Mouse (Mus musculus) cortical plate, adult 2 months (tissue): ENCODE measurements around the gene Ror1.

Experiments
- CTCF ChIP-seq: fragments of 200-500 bp; IDR thresholded peaks from 2 replicates; pipeline ENCODE4 v1.5.1; 2011; ENCODE audit warnings: mild to moderate bottlenecking, control low read depth, low read length; ENCODE audit not compliant: insufficient read depth; ENCODE audit errors: extremely low read depth
- POLR2A ChIP-seq: fragments of 200-500 bp; IDR thresholded peaks from 2 replicates; pipeline ENCODE4 v1.6.1; 2011; ENCODE audit warnings: mild to moderate bottlenecking, low read length, control low read depth; ENCODE audit not compliant: insufficient read depth; ENCODE audit errors: extremely low read depth

DNA sequence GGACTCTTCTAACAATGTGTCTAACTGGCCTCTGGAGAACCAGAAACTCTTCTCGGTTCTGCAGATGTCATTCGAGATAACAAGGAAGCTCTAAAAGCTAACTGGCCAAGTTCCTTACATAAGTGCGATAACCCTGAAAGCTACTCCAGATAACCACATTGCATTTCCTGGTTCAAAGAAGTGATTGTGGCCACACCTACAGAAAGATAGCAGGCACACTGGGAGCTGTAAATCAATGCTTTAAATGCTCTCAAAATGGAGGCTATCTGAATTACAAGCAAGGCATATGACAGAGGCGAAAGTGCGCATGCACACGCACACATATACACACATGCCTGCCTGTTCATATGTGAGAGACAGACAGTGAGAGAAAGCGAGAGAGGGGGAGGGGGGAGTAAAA is 136.9 kb downstream of the Ror1 start:
- TF ChIP-seq POLR2A (no peak), CTCF (no peak)
